8 mouse cellular contexts compared by ENCODE assay signal in genomic region chr9:43944816-43945741, GRCm38 (mm10).
DNase-seq lines count a peak whose midpoint lies in the region; ATAC-seq and TF ChIP-seq lines count a peak whose summit lies in the region.

No protein-coding gene starts in this region.

- no peak for TF ChIP-seq CTCF in lung, embryonic 14.5 days (IDR thresholded peaks at IDR 0.05; ENCODE audit: low read depth)

- 69% methylated on average over 13 of the region's 13 CpGs for WGBS in lung, embryonic 14.5 days
- 41% methylated on average over 13 of the region's 13 CpGs for WGBS in liver, embryonic 16.5 days (ENCODE audit: insufficient replicate concordance)
- 68% methylated on average over 13 of the region's 13 CpGs for WGBS in intestine, embryonic 15.5 days

- no peaks in the 10 kb centered on the region for H3K9me3 ChIP-seq in lung, embryonic 14.5 days (ENCODE audit: low read depth, low read length)
- no peaks in the 10 kb centered on the region for H3K9me3 ChIP-seq in liver, embryonic 16.5 days (replicated peaks; ENCODE audit: control insufficient read depth, low read length)
- H3K9me3 ChIP-seq in intestine, embryonic 15.5 days = no peaks in the 10 kb centered on the region

- H3K4me1 ChIP-seq in lung, embryonic 14.5 days (ENCODE audit: insufficient read depth) = no peaks in the 10 kb centered on the region
- peaks cover 2% of the 10 kb centered on the region; the same call in 1 of the 2 replicates for H3K4me1 ChIP-seq in liver, embryonic 16.5 days (ENCODE audit: control insufficient read depth, low read depth, low read length)
- H3K4me1 ChIP-seq in intestine, embryonic 15.5 days (replicated peaks) = no peaks in the 10 kb centered on the region

- no peak overlapping the region for H3K4me2 ChIP-seq in lung, embryonic 14.5 days
- H3K4me2 ChIP-seq in liver, embryonic 16.5 days (ENCODE audit: low read depth, low read length) = no peak overlapping the region
- H3K4me2 ChIP-seq in intestine, embryonic 15.5 days (replicated peaks) = no peak overlapping the region

- ATAC-seq in lung, embryonic 14.5 days (ENCODE audit: insufficient read depth) = no peak
- ATAC-seq in liver, embryonic 16.5 days (ENCODE audit: low read depth) = peak; percentile 68
- ATAC-seq in intestine, embryonic 15.5 days = no peak

- no peak overlapping the region for H3K9ac ChIP-seq in lung, embryonic 14.5 days
- no peak overlapping the region for H3K9ac ChIP-seq in liver, embryonic 16.5 days (ENCODE audit: low read depth, low read length)
- H3K9ac ChIP-seq in intestine, embryonic 15.5 days = no peak overlapping the region

- H3K27me3 ChIP-seq in lung, embryonic 14.5 days (ENCODE audit: insufficient read depth, low read length) = no peaks in the 10 kb centered on the region
- H3K27me3 ChIP-seq in liver, embryonic 16.5 days (ENCODE audit: control insufficient read depth, insufficient read depth, low read depth, low read length) = no peaks in the 10 kb centered on the region
- no peaks in the 10 kb centered on the region for H3K27me3 ChIP-seq in intestine, embryonic 15.5 days (replicated peaks)

- no peak overlapping the region for H3K4me3 ChIP-seq in lung, embryonic 14.5 days (ENCODE audit: low read depth, low read length)
- no peak overlapping the region for H3K4me3 ChIP-seq in liver, embryonic 16.5 days (ENCODE audit: low read depth, low read length)
- H3K4me3 ChIP-seq in intestine, embryonic 15.5 days (replicated peaks) = no peak overlapping the region

- peak; percentile 28 for DNase-seq in adrenal gland, postnatal 10 days
- DNase-seq in adrenal gland, postnatal 4 days (ENCODE audit: low spot score in 2 of 2) = no peak
- peak; percentile 10 for DNase-seq in lung, embryonic 14.5 days
- no peak for DNase-seq in lung, postnatal 25 days (ENCODE audit: low spot score)
- DNase-seq in heart, adult 8-10 months (ENCODE audit: low spot score) = peak; percentile 54
- no peak for DNase-seq in spleen, adult 12 weeks (ENCODE audit: low spot score)

- no peak overlapping the region; the same call in 1 of the 2 replicates for H3K27ac ChIP-seq in lung, embryonic 14.5 days (ENCODE audit: low read depth)
- H3K27ac ChIP-seq in liver, embryonic 16.5 days (ENCODE audit: low read length) = no peak overlapping the region
- H3K27ac ChIP-seq in intestine, embryonic 15.5 days = no peak overlapping the region

- no peaks in the 10 kb centered on the region for H3K36me3 ChIP-seq in lung, embryonic 14.5 days (ENCODE audit: insufficient read depth)
- H3K36me3 ChIP-seq in liver, embryonic 16.5 days (ENCODE audit: control insufficient read depth, insufficient read depth) = no peaks in the 10 kb centered on the region
- no peaks in the 10 kb centered on the region for H3K36me3 ChIP-seq in intestine, embryonic 15.5 days

Comparison
In these comparisons a context has a peak if more than half of its experiments do, and no peak if none do; other contexts are left out.
1. DNase-seq: peak in adrenal gland, postnatal 10 days (single experiment), lung, embryonic 14.5 days (single experiment) and heart, adult 8-10 months (single experiment); none in adrenal gland, postnatal 4 days (0 of 2), lung, postnatal 25 days (single experiment) and spleen, adult 12 weeks (single experiment).